Mouse (Mus musculus): Measurements from ENCODE around the gene Acad10. TPM values are rescaled to one million over a fixed set of nuclear protein-coding genes. Genes with fewer than 3 reads are reported as not detected.
A peak's percentile ranks its signal among the peaks of the same experiment; 100 is the strongest.
"Not testable (repeated sequence)": the region's sequence is repeated elsewhere in the genome, so short reads cannot be mapped to it uniquely, and the experiment has no call there.

Gene Acad10
- polyA plus RNA-seq, 1 experiment: 4.1 TPM

DNA sequence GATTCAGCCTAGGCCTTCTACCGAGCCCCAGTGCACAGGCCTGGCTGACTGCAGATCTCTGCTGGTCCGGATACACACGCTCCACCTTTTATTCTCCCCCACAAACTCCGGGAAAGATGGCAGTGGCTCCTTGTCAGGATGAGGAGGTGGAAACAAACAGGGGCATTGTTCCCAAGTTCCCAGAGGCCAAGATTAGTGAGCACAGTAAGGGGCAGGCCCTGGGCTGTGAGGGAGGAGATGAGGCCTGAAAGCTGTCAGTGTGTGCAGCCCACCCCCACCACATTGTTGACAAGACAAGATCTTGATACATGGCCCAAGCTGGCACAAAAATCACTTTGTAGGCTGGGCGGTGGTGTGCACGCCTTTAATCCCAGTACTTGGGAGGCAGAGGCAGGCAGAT lies 36.4 kb upstream of the Acad10 start:
- 81% methylated on average over 6 of the region's 6 CpGs for WGBS
- TF ChIP-seq POLR2A (IDR thresholded peaks at IDR 0.05; ENCODE audit: low read depth, low read length): no peak

GRCm38 (mm10) chr5:121692897-121693296 lies 32.6 kb upstream of the Acad10 start:
- TF ChIP-seq CTCF (IDR thresholded peaks at IDR 0.05; ENCODE audit: extremely low read depth, insufficient read length, insufficient replicate concordance, low read depth, low read length) (no peak), POLR2A (IDR thresholded peaks at IDR 0.05; ENCODE audit: low read depth, low read length) (no peak)
- peaks cover 2% of the 10 kb centered on the region; the same call in 1 of the 2 replicates for H3K4me1 ChIP-seq (ENCODE audit: control insufficient read depth, insufficient read depth, insufficient read length, low read length)
- 86% methylated on average over 4 of the region's 4 CpGs for WGBS
- no peak overlapping the region for H3K4me3 ChIP-seq (ENCODE audit: low read depth, low read length)
- H3K27ac ChIP-seq (ENCODE audit: insufficient read depth, low read depth, low read length): no peak overlapping the region
- no peaks in the 10 kb centered on the region for H3K36me3 ChIP-seq (ENCODE audit: control insufficient read depth, insufficient read depth, low read length)
- H3K27me3 ChIP-seq (ENCODE audit: control insufficient read depth, insufficient read depth, low read length): no peaks in the 10 kb centered on the region

More for the DNA sequence above, 36.4 kb upstream of the Acad10 start:
- Histone ChIP-seq H3K36me3 (ENCODE audit: control insufficient read depth, insufficient read depth, low read length) (no peaks in the 10 kb centered on the region), H3K4me1 (ENCODE audit: control insufficient read depth, insufficient read depth, insufficient read length, low read length) (peaks cover 3% of the 10 kb centered on the region; the same call in 1 of the 2 replicates), H3K27me3 (ENCODE audit: control insufficient read depth, insufficient read depth, low read length) (no peaks in the 10 kb centered on the region), H3K27ac (ENCODE audit: insufficient read depth, low read depth, low read length) (no peak overlapping the region), H3K4me3 (ENCODE audit: low read depth, low read length) (no peak overlapping the region)

GRCm38 (mm10) chr5:121691436-121691835 lies 31.1 kb upstream of the Acad10 start:
- H3K4me3 ChIP-seq (ENCODE audit: low read depth, low read length); H3K27ac ChIP-seq (ENCODE audit: insufficient read depth, low read depth, low read length); H3K27me3 ChIP-seq (ENCODE audit: control insufficient read depth, insufficient read depth, low read length); H3K36me3 ChIP-seq (ENCODE audit: control insufficient read depth, insufficient read depth, low read length); H3K4me1 ChIP-seq (ENCODE audit: control insufficient read depth, insufficient read depth, insufficient read length, low read length): not testable (repeated sequence)
- 91% methylated on average over 7 of the region's 7 CpGs for WGBS

- no peak for TF ChIP-seq CTCF (IDR thresholded peaks at IDR 0.05; ENCODE audit: extremely low read depth, insufficient read length, insufficient replicate concordance, low read depth, low read length)
- TF ChIP-seq POLR2A (IDR thresholded peaks at IDR 0.05; ENCODE audit: low read depth, low read length): no peak
- peaks cover 11% of the 10 kb centered on the region for H3K36me3 ChIP-seq (ENCODE audit: control insufficient read depth, insufficient read depth, low read length)
- H3K27me3 ChIP-seq (ENCODE audit: control insufficient read depth, insufficient read depth, low read length): no peaks in the 10 kb centered on the region
- no peak overlapping the region for H3K4me3 ChIP-seq (ENCODE audit: low read depth, low read length)
- H3K27ac ChIP-seq (ENCODE audit: insufficient read depth, low read depth, low read length): peak overlapping the region; percentile 43; the same call in 1 of the 2 replicates
- 56% methylated on average over 7 of the region's 7 CpGs for WGBS
- H3K4me1 ChIP-seq (ENCODE audit: control insufficient read depth, insufficient read depth, insufficient read length, low read length): peaks cover 2% of the 10 kb centered on the region; the same call in 1 of the 2 replicates
Observed at GRCm38 (mm10) chr5:121690482-121691211, 30.3 kb upstream of the Acad10 start.

DNA sequence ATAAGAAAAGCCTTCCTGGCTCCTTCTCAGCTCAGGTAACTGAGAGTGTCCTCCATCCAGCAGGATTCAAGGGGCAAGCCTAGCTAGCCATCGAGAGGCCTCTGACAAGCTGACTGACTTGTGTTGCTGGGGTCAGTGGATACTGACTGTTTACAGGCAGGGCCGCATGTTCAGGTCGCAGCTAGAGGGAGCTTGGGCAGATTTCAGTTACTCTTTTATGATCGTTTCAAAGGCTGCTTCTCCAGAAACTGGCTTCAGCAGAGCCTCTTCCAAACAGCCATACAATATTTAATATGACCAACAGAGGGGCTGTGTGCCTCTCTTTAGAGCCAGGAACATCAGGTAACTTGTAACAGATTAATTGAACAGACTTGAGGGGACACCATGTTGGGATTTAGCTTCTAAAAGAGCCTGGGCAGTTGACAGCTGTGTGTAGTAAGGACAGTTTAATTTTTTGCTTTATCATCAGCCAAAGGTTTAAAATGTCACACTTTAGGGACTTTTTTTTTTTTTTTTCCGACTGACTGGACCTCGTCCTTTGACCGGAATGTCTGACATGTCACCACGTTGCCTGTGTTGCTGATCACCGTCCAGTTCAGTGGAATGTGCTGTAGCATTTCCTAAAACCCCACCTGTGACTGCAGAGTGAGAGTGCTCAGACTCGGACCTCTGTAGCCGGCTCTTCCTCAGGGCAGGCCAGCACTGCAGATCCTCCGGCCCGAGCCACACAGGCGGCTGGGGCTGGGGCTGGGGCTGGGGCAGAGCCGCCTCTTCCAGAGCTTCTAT lies 26.0 kb upstream of the Acad10 start:
- peaks cover 44% of the 10 kb centered on the region for H3K36me3 ChIP-seq (ENCODE audit: control insufficient read depth, insufficient read depth, low read length)
- 69% methylated on average over 15 of the region's 15 CpGs for WGBS
- H3K27ac ChIP-seq (ENCODE audit: insufficient read depth, low read depth, low read length): no peak overlapping the region

DNA sequence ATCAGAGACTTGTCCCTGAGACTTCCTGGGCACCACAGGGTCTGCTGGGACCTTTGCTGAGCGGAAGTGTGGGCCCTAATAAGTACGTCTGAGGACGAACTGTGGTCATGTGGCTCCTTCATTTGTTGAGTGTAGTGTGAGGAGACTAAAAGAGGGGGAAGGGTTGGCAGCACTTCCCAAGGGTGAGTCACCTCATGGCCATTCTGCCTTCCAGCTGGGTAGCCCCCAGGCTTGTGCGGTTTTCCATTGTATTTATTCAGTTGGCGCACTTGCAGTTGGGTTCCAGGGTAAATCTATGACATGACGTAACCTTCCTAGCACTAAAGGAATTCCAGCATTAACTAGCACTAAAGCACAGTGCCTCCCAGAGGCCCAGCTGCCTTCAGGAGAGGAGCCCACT lies 25.2 kb upstream of the Acad10 start:
- Histone ChIP-seq H3K27me3 (ENCODE audit: control insufficient read depth, insufficient read depth, low read length) (no peaks in the 10 kb centered on the region), H3K4me3 (ENCODE audit: low read depth, low read length) (no peak overlapping the region), H3K36me3 (ENCODE audit: control insufficient read depth, insufficient read depth, low read length) (peaks cover 50% of the 10 kb centered on the region), H3K27ac (ENCODE audit: insufficient read depth, low read depth, low read length) (no peak overlapping the region), H3K4me1 (ENCODE audit: control insufficient read depth, insufficient read depth, insufficient read length, low read length) (no peaks in the 10 kb centered on the region)
- WGBS: 82% methylated on average over 6 of the region's 6 CpGs
- TF ChIP-seq POLR2A (IDR thresholded peaks at IDR 0.05; ENCODE audit: low read depth, low read length) (no peak), CTCF (IDR thresholded peaks at IDR 0.05; ENCODE audit: extremely low read depth, insufficient read length, insufficient replicate concordance, low read depth, low read length) (no peak)

More for the DNA sequence above, 26.0 kb upstream of the Acad10 start:
- H3K4me3 ChIP-seq (ENCODE audit: low read depth, low read length): no peak overlapping the region
- no peak for TF ChIP-seq POLR2A (IDR thresholded peaks at IDR 0.05; ENCODE audit: low read depth, low read length)
- TF ChIP-seq CTCF (IDR thresholded peaks at IDR 0.05; ENCODE audit: extremely low read depth, insufficient read length, insufficient replicate concordance, low read depth, low read length): peak; percentile 29; the same call in 1 of the 2 replicates
- peaks cover 2% of the 10 kb centered on the region; the same call in 1 of the 2 replicates for H3K4me1 ChIP-seq (ENCODE audit: control insufficient read depth, insufficient read depth, insufficient read length, low read length)
- no peaks in the 10 kb centered on the region for H3K27me3 ChIP-seq (ENCODE audit: control insufficient read depth, insufficient read depth, low read length)

- TF ChIP-seq POLR2A (IDR thresholded peaks at IDR 0.05; ENCODE audit: low read depth, low read length) (no peak), CTCF (IDR thresholded peaks at IDR 0.05; ENCODE audit: extremely low read depth, insufficient read length, insufficient replicate concordance, low read depth, low read length) (no peak)
- Histone ChIP-seq H3K36me3 (ENCODE audit: control insufficient read depth, insufficient read depth, low read length) (peaks cover 69% of the 10 kb centered on the region), H3K27me3 (ENCODE audit: control insufficient read depth, insufficient read depth, low read length) (no peaks in the 10 kb centered on the region), H3K4me3 (ENCODE audit: low read depth, low read length) (no peak overlapping the region), H3K27ac (ENCODE audit: insufficient read depth, low read depth, low read length) (no peak overlapping the region), H3K4me1 (ENCODE audit: control insufficient read depth, insufficient read depth, insufficient read length, low read length) (no peaks in the 10 kb centered on the region)
- 98% methylated on average over 2 of the region's 2 CpGs for WGBS
Observed at GRCm38 (mm10) chr5:121682250-121682649, 21.9 kb upstream of the Acad10 start.
